Mouse (Mus musculus) liver, embryonic 13.5 days (tissue): Measurements from ENCODE around the gene Zfp612. TPM values are rescaled to one million over a fixed set of nuclear protein-coding genes. Genes with fewer than 3 reads are reported as not detected.
A peak's percentile ranks its signal among the peaks of the same experiment; 100 is the strongest.
"Not testable (repeated sequence)": the region's sequence is repeated elsewhere in the genome, so short reads cannot be mapped to it uniquely, and the experiment has no call there.

Experiments used
- ATAC-seq: fragments of 200-750 bp; cut with Nextera tagmentation; 2 replicates; pipeline ENCODE4 v1.8.0; 2017; ENCODE audit warnings: low read depth, mild to moderate bottlenecking, moderate number of reproducible peaks, moderate library complexity
- DNase-seq: peaks from one replicate; pipeline ENCODE4 v3.0.0; 2022
- H3K27ac ChIP-seq: fragments of 300-500 bp; sonication (generic); 2 replicates; pipeline ENCODE4 v1.5.1; 2015; ENCODE audit warnings: moderate library complexity, mild to moderate bottlenecking, inconsistent platforms
- H3K27me3 ChIP-seq: fragments of 300-500 bp; sonication (generic); 2 replicates; pipeline ENCODE4 v1.6.1; 2015; ENCODE audit warnings: mild to moderate bottlenecking, inconsistent platforms
- H3K36me3 ChIP-seq: fragments of 300-500 bp; sonication (generic); 2 replicates; pipeline ENCODE4 v1.6.1; 2015; ENCODE audit warnings: mild to moderate bottlenecking, inconsistent platforms
- H3K4me1 ChIP-seq: fragments of 300-500 bp; sonication (generic); replicated peaks from 2 replicates; pipeline ENCODE4 v1.6.1; 2015; ENCODE audit warnings: inconsistent platforms
- H3K4me2 ChIP-seq: fragments of 300-500 bp; sonication (generic); 2 replicates; pipeline ENCODE4 v1.6.1; 2015; ENCODE audit warnings: inconsistent platforms, mild to moderate bottlenecking, moderate library complexity
- H3K4me3 ChIP-seq: fragments of 300-500 bp; sonication (generic); replicated peaks from 2 replicates; pipeline ENCODE4 v1.5.1; 2015; ENCODE audit warnings: mild to moderate bottlenecking, inconsistent platforms
- H3K9ac ChIP-seq: fragments of 300-500 bp; sonication (generic); 2 replicates; pipeline ENCODE4 v1.6.1; 2015; ENCODE audit warnings: mild to moderate bottlenecking, inconsistent platforms
- H3K9me3 ChIP-seq: fragments of 300-500 bp; sonication (generic); replicated peaks from 2 replicates; pipeline ENCODE4 v1.6.1; 2016; ENCODE audit warnings: inconsistent platforms
- WGBS: fragments of 180-500 bp; shearing (Covaris S2); methylation state at CpG from one replicate; pipeline ENCODE4 v1.1.7; 2015; ENCODE audit not compliant: insufficient replicate concordance; 5-methylcytosine and 5-hydroxymethylcytosine counted together
- polyA plus RNA-seq: library from polyadenylated mRNA; unstranded; fragments of >200 nt; fragmentation: Nextera tagmentation; extraction: Ambion mirVana; gene quantifications from 2 replicates; pipeline ENCODE4 v1.2.1, GENCODE M21; 2015

Gene Zfp612
- 0.90 and 0.92 TPM in 2 replicates for polyA plus RNA-seq

DNA sequence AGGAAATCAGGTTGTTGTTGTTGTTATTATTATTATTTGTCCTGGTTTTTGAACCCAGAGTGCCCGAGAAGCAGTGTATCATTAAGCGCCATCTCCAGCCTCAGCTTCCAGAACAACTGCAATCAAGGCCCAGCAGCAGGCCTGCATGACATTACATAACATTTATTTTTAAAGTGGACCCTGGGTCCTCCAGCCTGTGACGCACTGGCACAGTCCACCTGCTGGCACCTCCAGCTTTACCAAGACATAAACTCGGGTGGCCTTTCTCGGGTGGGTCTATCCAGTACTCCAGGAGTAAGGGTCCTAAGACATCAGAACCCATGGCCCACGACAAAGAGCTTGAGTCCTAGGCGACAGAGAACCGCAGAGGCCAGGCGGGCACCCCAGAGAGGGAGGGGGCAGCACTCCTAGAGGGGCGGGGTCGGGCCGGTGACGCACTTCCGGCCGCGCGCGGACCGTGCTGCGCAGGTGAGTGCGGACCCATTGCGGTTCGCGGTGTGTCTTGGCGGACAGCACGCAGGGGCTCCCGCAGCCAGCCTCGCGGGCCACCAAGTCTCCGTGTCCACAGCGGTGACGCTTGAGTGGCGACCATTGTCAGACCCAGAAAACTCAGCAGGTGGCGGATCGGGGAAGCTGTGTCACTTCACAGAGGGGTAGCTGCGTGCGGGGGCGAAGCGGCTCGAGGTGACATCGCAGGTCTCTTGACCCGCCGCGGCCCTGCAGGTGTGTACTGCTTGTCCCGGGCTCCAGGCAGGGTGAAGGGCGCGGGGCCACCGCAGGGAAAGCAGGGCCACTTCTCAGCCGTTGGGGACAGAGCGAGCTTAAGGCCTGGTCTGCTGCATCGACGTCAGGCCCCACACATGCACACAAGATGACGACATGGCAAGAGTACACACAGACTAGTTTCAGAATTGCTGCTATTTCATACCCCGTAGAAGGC lies at the start of gene Zfp612:
Gene Zfp612 (plus strand): TSS at position 465 of the 940 bp plus-strand sequence.
- Histone ChIP-seq H3K27me3 (peaks cover 6% of the 10 kb centered on the region; the same call in 1 of the 2 replicates), H3K9me3 (no peaks in the 10 kb centered on the region), H3K4me1 (peaks cover 8% of the 10 kb centered on the region; the same call in 1 of the 2 replicates), H3K27ac (no peak within 1 kb of the TSS), H3K4me2 (peak within 1 kb of the TSS; percentile 72), H3K9ac (peak within 1 kb of the TSS; percentile 61), H3K36me3 (no peaks in the 10 kb centered on the region), H3K4me3 (peak within 1 kb of the TSS; percentile 61)
- peak; percentile 76 for ATAC-seq
- 10% methylated on average over 54 of the region's 54 CpGs for WGBS
- DNase-seq, result peak; percentile 20

GRCm38 (mm10) chr8:110033771-110034170 lies 45.8 kb upstream of the Zfp612 start:
- not testable (repeated sequence) for H3K4me1 ChIP-seq, H3K27ac ChIP-seq, ATAC-seq, H3K4me2 ChIP-seq, DNase-seq, H3K27me3 ChIP-seq, H3K36me3 ChIP-seq, H3K9me3 ChIP-seq, H3K9ac ChIP-seq, H3K4me3 ChIP-seq
- 34% methylated on average over 8 of the region's 8 CpGs for WGBS

GRCm38 (mm10) chr8:110034331-110034730 lies 45.2 kb upstream of the Zfp612 start:
- no peak overlapping the region for H3K9ac ChIP-seq
- H3K4me3 ChIP-seq, result no peak overlapping the region
- no peak overlapping the region for H3K27ac ChIP-seq
- WGBS, result 61% methylated on average over 4 of the region's 4 CpGs
- no peaks in the 10 kb centered on the region for H3K4me1 ChIP-seq
- no peak overlapping the region for H3K4me2 ChIP-seq
- H3K27me3 ChIP-seq, result no peaks in the 10 kb centered on the region
- DNase-seq (no peak), ATAC-seq (no peak)
- no peaks in the 10 kb centered on the region for H3K9me3 ChIP-seq
- H3K36me3 ChIP-seq, result no peaks in the 10 kb centered on the region

GRCm38 (mm10) chr8:110036156-110036555 lies 43.4 kb upstream of the Zfp612 start:
- H3K9ac ChIP-seq, result no peak overlapping the region
- no peak overlapping the region for H3K27ac ChIP-seq
- no peak overlapping the region for H3K4me2 ChIP-seq
- 48% methylated on average over 2 of the region's 2 CpGs for whole genome bisulfite sequencing
- H3K4me1 ChIP-seq, result no peaks in the 10 kb centered on the region
- ATAC-seq (no peak), DNase-seq (no peak)
- H3K9me3 ChIP-seq, result no peaks in the 10 kb centered on the region
- H3K4me3 ChIP-seq, result no peak overlapping the region
- H3K27me3 ChIP-seq, result no peaks in the 10 kb centered on the region
- no peaks in the 10 kb centered on the region for H3K36me3 ChIP-seq

- Histone ChIP-seq H3K27ac (no peak overlapping the region), H3K27me3 (no peaks in the 10 kb centered on the region), H3K36me3 (no peaks in the 10 kb centered on the region), H3K4me2 (no peak overlapping the region), H3K9ac (no peak overlapping the region), H3K4me3 (no peak overlapping the region), H3K4me1 (no peaks in the 10 kb centered on the region), H3K9me3 (no peaks in the 10 kb centered on the region)
- ATAC-seq (no peak), DNase-seq (no peak)
- 40% methylated on average over 7 of the region's 7 CpGs for WGBS
Observed at GRCm38 (mm10) chr8:110039216-110039615, 40.3 kb upstream of the Zfp612 start.

- no peaks in the 10 kb centered on the region for H3K9me3 ChIP-seq
- no peaks in the 10 kb centered on the region for H3K4me1 ChIP-seq
- H3K4me2 ChIP-seq, result no peak within 1 kb of the TSS
- no peaks in the 10 kb centered on the region for H3K27me3 ChIP-seq
- no peak within 1 kb of the TSS for H3K9ac ChIP-seq
- ATAC-seq (no peak), DNase-seq (no peak)
- H3K4me3 ChIP-seq, result no peak within 1 kb of the TSS
- 73% methylated on average over 5 of the region's 5 CpGs for WGBS
- H3K27ac ChIP-seq, result no peak within 1 kb of the TSS
- no peaks in the 10 kb centered on the region for H3K36me3 ChIP-seq
Observed at GRCm38 (mm10) chr8:110039659-110040058, 39.9 kb upstream of the Zfp612 start, which contains the start of gene Chst4. Gene Chst4 (minus strand): TSS chr8:110039740.

DNA sequence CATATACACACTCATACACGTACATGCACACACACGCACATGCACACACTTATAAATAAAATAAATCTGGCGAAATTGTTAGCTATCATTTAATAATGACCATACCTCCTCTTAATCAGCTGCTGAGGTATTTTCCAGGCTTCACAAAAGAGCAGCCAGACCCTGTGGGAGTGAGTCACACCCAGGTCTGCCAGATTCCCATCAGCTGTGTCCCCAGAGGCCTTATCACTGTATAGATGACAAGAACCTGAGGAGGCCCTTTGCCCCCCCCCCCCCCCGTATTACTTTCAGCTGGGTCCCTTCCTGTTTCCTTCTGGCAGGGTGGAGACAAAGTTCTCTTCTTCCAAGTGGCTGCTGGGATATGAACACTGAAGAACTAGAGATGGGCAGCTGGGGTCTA lies 39.0 kb upstream of the Zfp612 start:
- no peaks in the 10 kb centered on the region for H3K9me3 ChIP-seq
- no peak overlapping the region for H3K27ac ChIP-seq

GRCm38 (mm10) chr8:110051208-110051607 lies 28.3 kb upstream of the Zfp612 start:
- no peaks in the 10 kb centered on the region for H3K4me1 ChIP-seq
- DNase-seq, result no peak
- H3K9me3 ChIP-seq, result no peaks in the 10 kb centered on the region
- no peaks in the 10 kb centered on the region for H3K27me3 ChIP-seq
- no peak for ATAC-seq
- no peak overlapping the region for H3K9ac ChIP-seq
- no peaks in the 10 kb centered on the region for H3K36me3 ChIP-seq
- no peak overlapping the region for H3K4me2 ChIP-seq
- no peak overlapping the region for H3K4me3 ChIP-seq
- no peak overlapping the region for H3K27ac ChIP-seq
- 66% methylated on average over 6 of the region's 6 CpGs for WGBS

More for the DNA sequence above, 39.0 kb upstream of the Zfp612 start:
- H3K9ac ChIP-seq, result no peak overlapping the region
- no peak for ATAC-seq
- H3K4me3 ChIP-seq, result no peak overlapping the region
- no peak for DNase-seq
- H3K27me3 ChIP-seq, result no peaks in the 10 kb centered on the region
- H3K36me3 ChIP-seq, result no peaks in the 10 kb centered on the region
- no peaks in the 10 kb centered on the region for H3K4me1 ChIP-seq
- WGBS, result 50% methylated on average over 4 of the region's 4 CpGs
- H3K4me2 ChIP-seq, result no peak overlapping the region

DNA sequence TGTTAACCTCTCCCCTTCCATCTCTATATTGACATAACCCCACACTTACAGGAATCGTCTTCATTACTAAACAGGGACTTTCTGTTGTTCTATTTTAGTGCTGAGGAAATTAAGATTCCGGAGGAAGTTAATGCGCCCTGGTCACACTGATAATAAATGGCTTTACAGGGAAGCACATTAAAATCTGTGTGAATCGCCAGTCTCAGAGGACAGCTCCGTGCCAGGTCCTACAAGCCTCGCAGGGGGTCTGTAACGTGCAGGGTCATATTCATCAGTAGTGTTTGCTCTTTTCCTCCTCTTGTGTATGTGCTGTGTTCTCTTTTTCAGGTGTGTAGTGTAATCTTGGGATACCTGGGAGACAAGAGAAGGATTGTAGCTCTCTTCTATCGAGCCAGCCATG lies 21.3 kb upstream of the Zfp612 start:
- no peaks in the 10 kb centered on the region for H3K9me3 ChIP-seq
- WGBS, result 61% methylated on average over 8 of the region's 8 CpGs
- no peaks in the 10 kb centered on the region for H3K4me1 ChIP-seq
- no peak overlapping the region for H3K4me3 ChIP-seq
- H3K4me2 ChIP-seq, result no peak overlapping the region
- no peaks in the 10 kb centered on the region for H3K36me3 ChIP-seq
- DNase-seq (no peak), ATAC-seq (no peak)
- no peak overlapping the region for H3K27ac ChIP-seq
- no peaks in the 10 kb centered on the region for H3K27me3 ChIP-seq
- no peak overlapping the region for H3K9ac ChIP-seq

- Histone ChIP-seq H3K4me3 (no peak overlapping the region), H3K27me3 (no peaks in the 10 kb centered on the region), H3K9me3 (no peaks in the 10 kb centered on the region), H3K4me2 (no peak overlapping the region), H3K27ac (no peak overlapping the region), H3K36me3 (no peaks in the 10 kb centered on the region), H3K9ac (no peak overlapping the region), H3K4me1 (no peaks in the 10 kb centered on the region)
- DNase-seq (no peak), ATAC-seq (no peak)
- 55% methylated on average over 9 of the region's 9 CpGs for WGBS
Observed at GRCm38 (mm10) chr8:110064161-110064560, 15.4 kb upstream of the Zfp612 start.

- H3K27me3 ChIP-seq, result no peaks in the 10 kb centered on the region
- no peak for ATAC-seq
- 81% methylated on average over 18 of the region's 18 CpGs for WGBS
- no peaks in the 10 kb centered on the region for H3K36me3 ChIP-seq
- H3K27ac ChIP-seq, result no peak overlapping the region
- H3K9ac ChIP-seq, result no peak overlapping the region
- H3K4me2 ChIP-seq, result no peak overlapping the region
- DNase-seq, result no peak
- H3K4me3 ChIP-seq, result no peak overlapping the region
- H3K9me3 ChIP-seq, result no peaks in the 10 kb centered on the region
- H3K4me1 ChIP-seq, result no peaks in the 10 kb centered on the region
Observed at GRCm38 (mm10) chr8:110064606-110065365, 14.8 kb upstream of the Zfp612 start.
